ENCODE assay signal across 11 mouse cellular contexts in the genomic region with DNA sequence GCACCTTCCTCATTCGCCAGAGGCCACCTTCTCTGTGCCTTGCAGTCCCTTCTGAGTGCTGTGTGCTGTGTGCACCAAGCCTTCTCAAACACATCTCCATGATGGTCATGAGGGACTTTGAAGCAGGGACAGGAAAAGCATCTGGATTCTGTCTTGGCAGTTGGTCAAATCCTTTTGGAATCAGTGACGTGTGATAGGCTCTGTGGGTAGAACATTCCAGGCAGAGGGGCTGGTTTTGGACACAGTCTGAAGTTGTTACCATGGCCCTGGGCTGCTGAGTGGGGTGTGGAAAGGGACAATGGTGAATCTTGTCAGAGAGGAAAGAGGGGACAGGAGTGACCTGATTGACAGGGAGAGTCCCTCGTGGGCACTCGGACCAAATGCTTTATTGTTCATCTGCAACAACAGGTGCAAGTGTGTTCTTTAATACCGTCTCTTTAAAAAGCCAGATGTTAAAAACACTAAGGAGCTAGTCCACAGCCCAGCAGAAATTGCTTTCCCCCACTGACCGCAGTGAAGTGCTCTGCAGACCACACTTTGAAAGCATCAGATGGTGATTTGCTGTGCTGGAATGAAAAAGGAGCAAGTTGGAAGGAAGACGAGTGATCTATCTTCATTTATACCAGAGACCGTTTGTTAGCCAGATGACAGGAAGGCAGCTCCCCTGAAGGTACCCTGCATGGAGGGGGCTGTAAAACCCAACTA.
DNase-seq lines count a peak whose midpoint lies in the region; ATAC-seq and TF ChIP-seq lines count a peak whose summit lies in the region.
"Had no signal": no experiment of that assay in that cellular context is flagged by ENCODE, and none has a peak within 500 bp of the region (broad histone marks: within the 10 kb centered on the region; RNA-seq: fewer than 3 reads in every experiment).

No protein-coding gene starts in this region.

- peak overlapping the region; percentile 11; the same call in 1 of the 2 replicates for H3K4me2 ChIP-seq in lung, embryonic 14.5 days
- H3K4me2 ChIP-seq in hindbrain, embryonic 16.5 days (ENCODE audit: low read length) = 0 out of 2 replicates have a peak overlapping the region, but pooled peaks have one; percentile 2
- H3K4me2 ChIP-seq: heart, embryonic 13.5 days; liver, embryonic 11.5 days had no signal

- DNase-seq in lung, embryonic 14.5 days = peak; percentile 82
- DNase-seq in lung, adult 2 months = no peak
- DNase-seq in embryo, embryonic 11.5 days (ENCODE audit: low read depth, low spot score) = peak; percentile 32
- no peak for DNase-seq in cerebellum, adult 11-12 months
- DNase-seq in heart, adult 2 months = no peak
- DNase-seq: retina, postnatal 1 day had no signal

- TF ChIP-seq EP300 in heart, adult 2 months (IDR thresholded peaks at IDR 0.05; ENCODE audit: insufficient read depth, low read depth, low read length) = no peak

- H3K9me3 ChIP-seq in lung, embryonic 14.5 days (ENCODE audit: low read depth, low read length) = no peaks in the 10 kb centered on the region; the same call in 1 of the 2 replicates
- no peaks in the 10 kb centered on the region for H3K9me3 ChIP-seq in hindbrain, embryonic 16.5 days (ENCODE audit: control insufficient read depth, low read length)
- H3K9me3 ChIP-seq: heart, embryonic 13.5 days had no signal

- TF ChIP-seq POLR2A in lung, adult 2 months (IDR thresholded peaks at IDR 0.05; ENCODE audit: borderline replicate concordance, extremely low read depth, low read depth, low read length) = no peak
- no peak for TF ChIP-seq POLR2A in heart, adult 2 months (IDR thresholded peaks at IDR 0.05; ENCODE audit: insufficient read depth, low read depth, low read length)

- no peaks in the 10 kb centered on the region for H3K79me2 ChIP-seq in macrophage (ENCODE audit: inconsistent target)
- H3K79me2 ChIP-seq in heart, adult 2 months (replicated peaks; ENCODE audit: control insufficient read depth, insufficient read depth, low read length) = no peaks in the 10 kb centered on the region

- no peaks in the 10 kb centered on the region for H3K36me3 ChIP-seq in lung, embryonic 14.5 days (ENCODE audit: insufficient read depth)
- H3K36me3 ChIP-seq in hindbrain, embryonic 16.5 days (ENCODE audit: control insufficient read depth, insufficient read depth, low read length) = no peaks in the 10 kb centered on the region
- H3K36me3 ChIP-seq in macrophage (ENCODE audit: inconsistent target) = no peaks in the 10 kb centered on the region
- no peaks in the 10 kb centered on the region for H3K36me3 ChIP-seq in heart, adult 2 months (ENCODE audit: control insufficient read depth, insufficient read depth, low read length)
- H3K36me3 ChIP-seq: heart, embryonic 13.5 days had no signal

- H3K4me1 ChIP-seq in lung, embryonic 14.5 days (ENCODE audit: insufficient read depth) = peaks cover 4% of the 10 kb centered on the region
- H3K4me1 ChIP-seq in lung, adult 2 months (ENCODE audit: control insufficient read depth, insufficient read depth, low read length) = no peaks in the 10 kb centered on the region; the same call in 1 of the 2 replicates
- H3K4me1 ChIP-seq in hindbrain, embryonic 16.5 days (ENCODE audit: control insufficient read depth, insufficient read depth, low read depth, low read length) = peaks cover 14% of the 10 kb centered on the region
- peaks cover 2% of the 10 kb centered on the region for H3K4me1 ChIP-seq in heart, adult 2 months (ENCODE audit: control insufficient read depth, insufficient read depth, low read length)

- WGBS in lung, embryonic 14.5 days = 33% methylated on average over 8 of the region's 8 CpGs
- WGBS in lung, adult 2 months = 27% methylated on average over 8 of the region's 8 CpGs
- WGBS in hindbrain, embryonic 16.5 days = 21% methylated on average over 8 of the region's 8 CpGs
- 47% methylated on average over 8 of the region's 8 CpGs for WGBS in macrophage (ENCODE audit: missing documents)
- WGBS in heart, adult 2 months = 41% methylated on average over 8 of the region's 8 CpGs

- no peak overlapping the region for H3K9ac ChIP-seq in lung, embryonic 14.5 days
- no peak overlapping the region for H3K9ac ChIP-seq in hindbrain, embryonic 16.5 days (ENCODE audit: low read depth, low read length)
- no peak overlapping the region for H3K9ac ChIP-seq in heart, adult 2 months (ENCODE audit: low read depth, low read length)
- H3K9ac ChIP-seq: heart, embryonic 13.5 days had no signal

- intact Hi-C loops in heart, adult 2 months (cut with DNase I) = loop anchor here (5.0 kb wide), 1 partner anchor 247 kb away; no protein-coding TSS in a partner anchor

- ATAC-seq in lung, embryonic 14.5 days (ENCODE audit: insufficient read depth) = peak; percentile 48
- ATAC-seq in hindbrain, embryonic 16.5 days = no peak
- ATAC-seq: activated CD4-positive, CD25-positive, alpha-beta regulatory T cell, adult 4 months had no signal

- TF ChIP-seq CTCF in lung, embryonic 14.5 days (IDR thresholded peaks at IDR 0.05; ENCODE audit: low read depth) = no peak
- TF ChIP-seq CTCF in lung, adult 2 months (IDR thresholded peaks at IDR 0.05; ENCODE audit: insufficient read depth, low read length) = no peak
- TF ChIP-seq CTCF in heart, adult 2 months (IDR thresholded peaks at IDR 0.05) = no peak

- no peaks in the 10 kb centered on the region for H3K27me3 ChIP-seq in lung, embryonic 14.5 days (ENCODE audit: insufficient read depth, low read length)
- H3K27me3 ChIP-seq in hindbrain, embryonic 16.5 days (replicated peaks; ENCODE audit: control insufficient read depth, insufficient read depth, low read length) = no peaks in the 10 kb centered on the region
- no peaks in the 10 kb centered on the region for H3K27me3 ChIP-seq in heart, adult 2 months (ENCODE audit: control insufficient read depth, insufficient read depth, low read length)
- H3K27me3 ChIP-seq: heart, embryonic 13.5 days had no signal

- H3K27ac ChIP-seq in lung, embryonic 14.5 days (ENCODE audit: low read depth) = peak overlapping the region; percentile 80; the same call in 1 of the 2 replicates
- H3K27ac ChIP-seq in hindbrain, embryonic 16.5 days (ENCODE audit: low read depth, low read length) = no peak overlapping the region; the same call in 1 of the 2 replicates
- peak overlapping the region; percentile 82 for H3K27ac ChIP-seq in macrophage
- no peak overlapping the region for H3K27ac ChIP-seq in heart, adult 2 months
- H3K27ac ChIP-seq: heart, embryonic 13.5 days had no signal

- no peak overlapping the region for H3K4me3 ChIP-seq in lung, embryonic 14.5 days (ENCODE audit: low read depth, low read length)
- H3K4me3 ChIP-seq in lung, adult 2 months (replicated peaks; ENCODE audit: extremely low read depth, low read depth, low read length) = no peak overlapping the region
- no peak overlapping the region for H3K4me3 ChIP-seq in hindbrain, embryonic 16.5 days (ENCODE audit: low read length)
- no peak overlapping the region for H3K4me3 ChIP-seq in macrophage (ENCODE audit: inconsistent target)
- H3K4me3 ChIP-seq in heart, adult 2 months = no peak overlapping the region
- H3K4me3 ChIP-seq: heart, embryonic 13.5 days had no signal

Comparison
In these comparisons a context has a peak if more than half of its experiments do, and no peak if none do; other contexts are left out.
1. DNase-seq: peak in lung, embryonic 14.5 days (single experiment) and embryo, embryonic 11.5 days (single experiment); none in lung, adult 2 months (single experiment), cerebellum, adult 11-12 months (single experiment) and heart, adult 2 months (0 of 2).
2. H3K27ac ChIP-seq: peak in lung, embryonic 14.5 days (single experiment) and macrophage (single experiment); none in hindbrain, embryonic 16.5 days (single experiment) and heart, adult 2 months (single experiment).